Mouse (Mus musculus): ENCODE data around the gene Cav2.
A peak's percentile ranks its signal among the peaks of the same experiment; 100 is the strongest.

The Cav2 gene

GRCm38 (mm10) chr6:17280939-17281756, at the start of gene Cav2:
Cav2 (plus strand) TSS chr6:17281185.
- peak; percentile 35 to 50 for DNase-seq

DNA sequence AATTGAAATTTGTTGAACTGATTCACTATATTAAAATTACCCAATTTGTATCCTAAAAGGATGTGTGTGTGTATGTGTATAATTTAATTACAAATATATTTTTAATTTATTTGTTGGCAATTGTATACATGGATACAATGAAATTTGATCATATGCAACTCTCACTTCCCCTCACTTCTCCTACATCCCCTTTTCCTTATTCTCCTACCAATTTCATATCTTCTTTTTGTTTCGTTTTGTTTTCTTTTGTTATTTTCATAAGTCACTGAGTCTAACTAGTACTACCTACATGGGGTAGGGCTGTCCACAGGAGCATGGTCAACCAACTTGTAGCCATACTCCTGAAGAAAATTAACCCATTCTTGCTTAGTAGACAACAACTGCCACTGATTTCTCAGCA, 41.3 kb upstream of the Cav2 start:
- DNase-seq, result no peak

GRCm38 (mm10) chr6:17241013-17241412, 40.0 kb upstream of the Cav2 start:
- DNase-seq, result no peak

- DNase-seq, result no peak
Measured at GRCm38 (mm10) chr6:17246959-17247358, 34.0 kb upstream of the Cav2 start.

DNA sequence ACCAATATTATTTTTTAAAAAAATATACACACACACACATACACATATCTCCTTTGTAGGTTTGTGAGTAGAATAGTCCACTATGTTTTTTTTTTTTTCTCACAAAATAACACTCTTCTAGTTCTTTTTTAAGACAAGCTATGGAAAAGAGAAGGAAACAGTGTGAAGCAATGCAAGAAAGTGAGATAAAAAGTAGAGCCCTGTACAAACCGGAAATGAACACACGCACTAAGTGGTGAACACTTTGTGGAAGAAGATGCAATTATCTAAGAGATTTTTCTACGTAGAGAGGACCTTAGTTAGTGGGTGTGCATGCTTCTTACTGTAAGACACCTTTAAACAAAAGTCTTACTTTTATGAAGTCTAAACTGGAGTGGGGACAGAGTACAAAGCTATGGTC, 33.3 kb upstream of the Cav2 start:
- no peak for DNase-seq

DNA sequence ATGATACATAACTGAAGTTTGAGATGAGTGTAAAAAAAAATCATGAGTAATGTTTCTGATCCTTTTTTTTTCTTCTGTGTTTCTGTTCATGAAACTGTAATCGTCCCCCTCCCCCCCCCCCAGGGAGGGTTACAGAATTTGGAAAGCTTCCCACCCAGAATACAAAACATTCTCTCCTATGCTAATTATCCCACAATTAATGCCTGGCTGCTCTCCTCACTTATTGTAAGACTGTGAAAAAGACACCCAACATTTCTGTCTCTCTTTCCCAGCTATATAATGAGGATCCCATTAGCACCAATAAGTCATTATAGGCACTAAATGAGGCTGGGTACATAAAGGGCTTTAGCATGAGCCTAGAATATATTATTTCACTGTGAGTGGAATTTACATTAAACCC, 32.7 kb upstream of the Cav2 start:
- no peak for DNase-seq

GRCm38 (mm10) chr6:17251958-17252357, 29.0 kb upstream of the Cav2 start:
- DNase-seq, result no peak

DNA sequence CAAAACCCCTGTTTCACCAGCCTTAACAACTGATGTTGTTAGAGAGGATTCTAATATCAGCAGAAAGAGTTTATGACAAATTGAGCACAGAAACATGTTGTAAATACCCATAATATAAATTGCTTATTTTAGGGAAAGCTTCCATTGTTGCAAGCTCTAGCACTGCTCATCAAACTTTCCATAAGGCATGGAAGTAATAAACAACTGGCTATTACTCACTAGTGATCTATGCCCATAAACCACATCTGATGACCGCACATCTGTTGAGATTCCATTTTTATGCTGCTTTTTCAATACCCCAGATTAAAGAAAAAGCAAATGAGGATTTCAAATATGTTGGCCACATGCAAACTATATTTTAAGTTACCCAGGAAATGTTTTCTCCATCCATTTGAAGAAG, 22.8 kb upstream of the Cav2 start:
- DNase-seq, result no peak

- DNase-seq, result no peak
Measured at GRCm38 (mm10) chr6:17258911-17259310, 22.1 kb upstream of the Cav2 start.

- no peak for DNase-seq
Measured at GRCm38 (mm10) chr6:17262786-17263185, 18.2 kb upstream of the Cav2 start.

- DNase-seq, result no peak
Measured at GRCm38 (mm10) chr6:17265043-17265442, 15.9 kb upstream of the Cav2 start.

DNA sequence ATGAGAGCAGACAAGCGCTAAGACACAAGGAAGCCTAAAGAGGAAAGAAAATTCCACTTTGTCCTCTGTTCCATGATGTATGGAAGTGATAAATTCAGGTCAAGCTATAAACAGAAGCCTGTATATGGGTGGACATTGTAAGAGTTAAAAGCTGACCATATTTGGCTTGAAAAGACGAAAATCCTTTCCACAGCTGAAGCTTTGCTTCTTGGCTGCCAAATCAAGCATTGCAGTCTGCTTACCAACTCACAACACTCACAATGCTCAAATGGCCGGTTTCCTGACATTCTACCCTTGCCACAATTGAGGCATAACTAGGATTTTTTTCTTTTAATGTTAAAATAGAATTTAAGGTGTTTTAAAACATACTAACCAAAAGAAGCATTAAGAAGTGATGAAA, 14.5 kb upstream of the Cav2 start:
- no peak for DNase-seq

GRCm38 (mm10) chr6:17278366-17278765, 2.6 kb upstream of the Cav2 start:
- DNase-seq, result no peak

DNA sequence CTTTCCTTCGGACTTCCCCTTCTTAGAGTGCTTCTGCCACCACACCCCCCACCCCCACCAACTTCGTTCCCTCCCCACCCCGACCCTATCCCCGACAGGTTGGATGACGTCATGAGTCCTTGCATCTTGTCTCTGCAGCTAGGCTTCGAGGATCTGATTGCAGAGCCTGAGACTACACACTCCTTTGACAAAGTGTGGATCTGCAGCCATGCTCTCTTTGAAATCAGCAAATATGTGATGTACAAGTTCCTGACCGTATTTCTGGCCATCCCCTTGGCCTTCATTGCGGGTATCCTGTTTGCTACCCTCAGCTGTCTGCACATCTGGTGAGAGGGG, 740 bp downstream of the Cav2 start:
- DNase-seq, result peak in 1 of 2 experiments; percentile 16

DNA sequence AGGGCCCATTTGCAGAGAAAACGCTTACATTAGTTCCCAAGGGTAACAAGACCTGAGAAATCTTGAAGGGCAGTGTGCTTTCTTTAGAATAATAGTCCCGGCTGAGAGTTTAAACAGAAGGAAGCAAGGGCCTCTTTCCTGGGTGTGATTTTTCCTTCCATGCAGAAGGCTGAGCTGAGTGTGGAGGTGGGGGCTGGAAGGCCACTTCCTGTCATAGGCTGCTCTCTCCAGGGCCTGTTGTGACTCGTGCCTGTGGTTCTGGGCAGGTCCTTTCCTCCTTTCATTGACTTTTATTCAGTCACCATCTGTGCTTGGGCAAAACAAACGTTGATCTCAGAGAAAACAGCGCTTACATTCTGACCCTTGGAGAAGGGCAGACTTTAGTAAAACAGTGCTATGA, 1.2 kb downstream of the Cav2 start:
- peak; percentile 7 to 20 for DNase-seq

DNA sequence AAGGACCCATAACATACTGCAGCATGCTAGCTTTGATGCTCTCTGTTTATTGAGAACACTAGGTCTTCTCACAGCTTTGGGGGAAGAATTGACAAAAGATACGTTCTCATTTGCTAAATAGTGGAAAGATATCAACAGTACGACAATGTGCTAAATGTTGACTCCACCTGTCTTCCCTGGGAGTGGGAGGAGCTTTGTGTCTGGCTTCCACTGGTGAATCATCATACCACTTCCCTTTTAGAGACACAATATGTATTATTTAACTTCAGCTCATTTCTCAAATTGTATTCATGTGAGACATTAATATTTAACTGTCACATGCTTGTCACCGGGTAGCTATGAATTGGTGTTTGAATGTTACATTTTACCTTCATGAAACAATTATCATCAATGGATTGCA, 2.8 kb downstream of the Cav2 start:
- DNase-seq, result peak; percentile 31 to 41

DNA sequence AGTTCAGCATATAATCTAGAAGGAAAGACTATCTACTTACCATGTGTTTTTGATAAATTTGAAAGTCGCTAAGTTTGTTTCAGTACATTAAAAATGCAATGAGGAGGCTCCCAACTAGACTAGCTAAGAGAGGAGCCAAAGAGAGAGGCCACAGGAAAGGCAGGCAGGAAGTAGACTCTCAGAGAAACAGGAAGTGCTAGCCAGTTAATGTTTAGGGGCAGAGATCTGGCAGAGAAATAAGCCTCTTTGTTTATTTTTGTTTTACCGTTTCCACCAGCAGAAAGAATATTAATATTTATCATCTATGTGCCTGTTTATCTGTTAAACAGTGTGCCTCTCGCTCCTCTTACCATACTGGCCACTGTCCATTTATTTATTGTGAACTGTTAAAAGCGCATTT, 5.4 kb downstream of the Cav2 start:
- peak in 1 of 2 experiments; percentile 8 for DNase-seq

DNA sequence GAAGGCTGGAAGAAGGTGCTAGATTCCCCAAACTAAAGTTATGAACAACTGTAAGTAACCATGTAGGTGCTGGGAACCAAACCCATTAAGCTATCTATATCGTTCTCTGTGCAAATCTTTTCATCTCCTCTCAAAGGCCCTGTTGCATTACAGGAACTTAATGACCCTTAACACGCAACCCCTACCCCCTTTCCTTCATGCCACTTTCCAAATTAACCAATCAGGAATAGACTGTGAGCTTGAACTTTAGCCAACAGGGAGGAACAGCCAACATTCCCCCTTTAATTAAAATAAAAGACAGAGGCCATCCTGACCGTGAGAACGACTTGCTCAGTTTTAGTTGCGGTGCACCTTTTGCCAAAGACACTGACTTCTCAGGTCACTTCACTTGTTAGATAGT, 14.1 kb downstream of the Cav2 start:
- no peak for DNase-seq

GRCm38 (mm10) chr6:17305954-17306601, 25.1 kb downstream of the Cav2 start, which contains the start of gene Cav1:
Cav1 (plus strand) TSS chr6:17306335.
- DNase-seq, result peak; percentile 8 to 11

DNA sequence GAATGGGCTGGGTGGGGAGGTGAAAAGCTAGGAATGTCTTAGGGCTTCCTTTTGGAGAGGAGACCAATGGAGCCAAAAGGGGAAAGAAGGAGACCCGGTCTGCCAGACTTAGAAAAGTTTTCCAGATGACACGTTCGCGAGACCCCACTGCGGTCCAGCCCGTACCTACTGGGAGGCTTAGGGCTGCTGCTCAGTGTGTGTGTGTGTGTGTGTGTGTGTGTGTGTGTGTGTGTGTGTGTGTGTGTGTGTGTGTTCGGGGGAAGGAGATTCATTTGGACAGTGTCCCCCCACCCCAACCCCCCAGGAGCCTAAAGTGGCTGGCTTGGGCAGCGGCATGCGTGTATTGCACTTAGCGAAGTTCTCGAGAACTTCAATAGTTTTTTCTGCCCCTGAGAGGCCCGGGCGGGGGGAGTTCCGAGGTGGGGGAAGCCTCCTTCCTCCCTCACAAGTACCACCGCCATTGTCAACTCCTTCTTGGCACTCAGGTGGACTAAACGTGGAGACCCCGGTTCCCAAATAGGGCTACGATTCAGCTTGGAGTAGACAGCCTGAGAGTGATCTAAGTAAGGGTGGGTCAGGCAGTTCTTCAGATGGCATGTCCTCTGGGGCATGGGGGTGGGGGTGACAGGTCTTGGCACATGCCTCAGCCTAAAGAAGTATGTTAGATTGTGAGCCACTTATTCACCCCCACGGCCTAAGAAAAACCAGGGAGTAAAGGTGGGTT, 25.8 kb downstream of the Cav2 start:
- DNase-seq, result peak; percentile 12 to 27

- peak; percentile 68 to 69 for DNase-seq
Measured at GRCm38 (mm10) chr6:17307461-17308115, 26.6 kb downstream of the Cav2 start.

DNA sequence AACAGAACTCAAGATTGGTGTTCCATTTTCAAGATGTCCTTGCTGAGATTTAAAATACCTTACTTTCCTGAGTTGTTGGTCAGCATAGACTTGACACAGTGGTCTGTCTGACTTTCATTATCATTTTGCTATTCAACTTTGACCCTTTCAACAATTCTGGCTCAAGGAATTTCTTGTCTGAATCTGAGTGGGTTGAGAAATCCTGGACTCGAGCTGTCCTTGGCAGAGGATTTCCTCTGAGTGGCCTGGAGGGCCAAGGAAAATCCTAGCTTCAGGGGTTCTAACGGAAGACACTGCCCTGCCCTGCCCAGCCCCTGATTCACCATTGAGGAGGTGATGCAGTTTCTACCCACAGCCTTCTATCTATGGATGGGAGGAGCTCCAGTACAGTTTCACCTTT, 27.7 kb downstream of the Cav2 start:
- no peak for DNase-seq

- no peak for DNase-seq
Measured at GRCm38 (mm10) chr6:17309260-17309659, 28.3 kb downstream of the Cav2 start.

All from B cell, adult 2 months (primary cell).